Mouse (Mus musculus) forebrain, embryonic 16.5 days (tissue): Measurements from ENCODE around the gene 4930430A15Rik. TPM values are rescaled to one million over a fixed set of nuclear protein-coding genes. Genes with fewer than 3 reads are reported as not detected.

ENCODE experiments used
- ATAC-seq: fragments of 200-750 bp; cut with Nextera tagmentation; 2 replicates; pipeline ENCODE4 v1.8.0; 2017; ENCODE audit warnings: mild to moderate bottlenecking, moderate library complexity
- H3K27ac ChIP-seq: fragments of 300-500 bp; sonication (generic); 2 replicates; pipeline ENCODE4 v1.5.1; 2014; ENCODE audit warnings: low read length, control low read depth
- H3K27me3 ChIP-seq: fragments of 300-500 bp; sonication (generic); replicated peaks from 2 replicates; pipeline ENCODE4 v1.6.1; 2014; ENCODE audit warnings: low read length; ENCODE audit not compliant: control insufficient read depth, insufficient read depth
- H3K36me3 ChIP-seq: fragments of 300-500 bp; sonication (generic); 2 replicates; pipeline ENCODE4 v1.6.1; 2014; ENCODE audit not compliant: control insufficient read depth, insufficient read depth
- H3K4me1 ChIP-seq: fragments of 300-500 bp; sonication (generic); replicated peaks from 2 replicates; pipeline ENCODE4 v1.6.1; 2014; ENCODE audit warnings: low read length; ENCODE audit not compliant: control insufficient read depth, insufficient read depth
- H3K4me2 ChIP-seq: fragments of 300-500 bp; sonication (generic); 2 replicates; pipeline ENCODE4 v1.6.1; 2014; ENCODE audit warnings: mild to moderate bottlenecking, low read length, control low read depth
- H3K4me3 ChIP-seq: fragments of 300-500 bp; sonication (generic); replicated peaks from 2 replicates; pipeline ENCODE4 v1.5.1; 2014; ENCODE audit warnings: mild to moderate bottlenecking, low read length, control low read depth
- H3K9ac ChIP-seq: fragments of 300-500 bp; sonication (generic); replicated peaks from 2 replicates; pipeline ENCODE4 v1.6.1; 2014; ENCODE audit warnings: low read depth, low read length, control low read depth
- H3K9me3 ChIP-seq: fragments of 300-500 bp; sonication (generic); 2 replicates; pipeline ENCODE4 v1.6.1; 2016; ENCODE audit warnings: low read length; ENCODE audit not compliant: control insufficient read depth
- WGBS: fragments of 180-500 bp; shearing (Covaris S2); extraction: QIAGEN DNeasy Blood & Tissue Kit; methylation state at CpG from one replicate; pipeline ENCODE4 v1.1.7; 2014; 5-methylcytosine and 5-hydroxymethylcytosine counted together
- polyA plus RNA-seq: library from polyadenylated mRNA; unstranded; fragments of >200 nt; fragmentation: Nextera tagmentation; extraction: Ambion mirVana; gene quantifications from 2 replicates; pipeline ENCODE4 v1.2.1, GENCODE M21; 2015

The 4930430A15Rik gene
- polyA plus RNA-seq: not detected in 2 replicates

DNA sequence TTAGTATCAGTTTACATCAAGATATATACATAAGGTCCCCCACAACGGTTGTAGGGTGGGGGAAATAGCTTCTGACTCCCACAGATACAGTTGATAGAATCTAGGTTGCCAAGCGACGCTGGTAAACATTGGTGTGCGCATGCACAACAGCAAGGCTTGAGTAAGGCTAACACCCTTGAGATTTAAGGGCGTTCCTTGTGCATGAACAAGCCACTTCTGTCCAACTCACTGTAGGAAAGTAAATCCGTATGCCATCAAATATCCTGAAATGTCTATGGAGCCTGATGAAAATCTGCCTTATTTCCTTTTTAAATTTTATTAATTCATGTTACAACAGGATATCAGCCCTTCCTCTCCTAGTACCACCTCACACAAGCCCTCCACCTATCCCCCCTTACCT lies at the start of gene 4930430A15Rik:
TSS of gene 4930430A15Rik (minus strand) at position 101 of the 400 bp plus-strand sequence.
- ATAC-seq: no peak
- Histone ChIP-seq H3K4me3 (no peak within 1 kb of the TSS), H3K27ac (no peak within 1 kb of the TSS), H3K36me3 (no peaks in the 10 kb centered on the region), H3K27me3 (no peaks in the 10 kb centered on the region), H3K4me2 (no peak within 1 kb of the TSS), H3K4me1 (no peaks in the 10 kb centered on the region), H3K9ac (no peak within 1 kb of the TSS), H3K9me3 (no peaks in the 10 kb centered on the region)
- 88% methylated on average over 6 of the region's 6 CpGs for WGBS

- no peak within 1 kb of the TSS for H3K27ac ChIP-seq
- H3K4me1 ChIP-seq: no peaks in the 10 kb centered on the region
- no peaks in the 10 kb centered on the region for H3K9me3 ChIP-seq
- no peak within 1 kb of the TSS for H3K9ac ChIP-seq
- H3K27me3 ChIP-seq: no peaks in the 10 kb centered on the region
- no peaks in the 10 kb centered on the region for H3K36me3 ChIP-seq
- WGBS: 71% methylated on average over 2 of the region's 2 CpGs
- H3K4me3 ChIP-seq: no peak within 1 kb of the TSS
- H3K4me2 ChIP-seq: no peak within 1 kb of the TSS
- no peak for ATAC-seq
These were observed 44.6 kb upstream of the 4930430A15Rik start, which contains the start of gene Olfr1277 for GRCm38 (mm10) chr2:111274006-111274405. Gene Olfr1277, minus strand, starts transcription at chr2:111274106.

- no peak within 1 kb of the TSS for H3K4me2 ChIP-seq
- no peaks in the 10 kb centered on the region for H3K36me3 ChIP-seq
- no peaks in the 10 kb centered on the region for H3K9me3 ChIP-seq
- no peak within 1 kb of the TSS for H3K4me3 ChIP-seq
- H3K27me3 ChIP-seq: no peaks in the 10 kb centered on the region
- no peak for ATAC-seq
- H3K27ac ChIP-seq: no peak within 1 kb of the TSS
- no peak within 1 kb of the TSS for H3K9ac ChIP-seq
- no peaks in the 10 kb centered on the region for H3K4me1 ChIP-seq
These were observed 24.8 kb upstream of the 4930430A15Rik start, which contains the start of gene Olfr1276 for GRCm38 (mm10) chr2:111254216-111254615. Gene Olfr1276, plus strand, starts transcription at chr2:111254516.

GRCm38 (mm10) chr2:111235186-111235585 lies 5.8 kb upstream of the 4930430A15Rik start, which contains the start of gene Olfr1275:
Gene Olfr1275, minus strand, starts transcription at chr2:111235286.
- 65% methylated on average over 1 of the region's 1 CpGs for WGBS
- Histone ChIP-seq H3K36me3 (no peaks in the 10 kb centered on the region), H3K4me3 (no peak within 1 kb of the TSS), H3K9ac (no peak within 1 kb of the TSS), H3K27me3 (no peaks in the 10 kb centered on the region), H3K4me1 (no peaks in the 10 kb centered on the region), H3K4me2 (no peak within 1 kb of the TSS), H3K9me3 (no peaks in the 10 kb centered on the region), H3K27ac (no peak within 1 kb of the TSS)
- ATAC-seq: no peak

GRCm38 (mm10) chr2:111182068-111182467 lies 47.3 kb downstream of the 4930430A15Rik start:
- H3K27ac ChIP-seq: no peak overlapping the region
- no peak overlapping the region for H3K9ac ChIP-seq
- WGBS: 96% methylated on average over 11 of the region's 11 CpGs
- no peak overlapping the region for H3K4me3 ChIP-seq
- no peaks in the 10 kb centered on the region for H3K27me3 ChIP-seq
- no peaks in the 10 kb centered on the region for H3K4me1 ChIP-seq
- no peak for ATAC-seq
- no peaks in the 10 kb centered on the region for H3K36me3 ChIP-seq
- no peaks in the 10 kb centered on the region for H3K9me3 ChIP-seq
- H3K4me2 ChIP-seq: no peak overlapping the region

DNA sequence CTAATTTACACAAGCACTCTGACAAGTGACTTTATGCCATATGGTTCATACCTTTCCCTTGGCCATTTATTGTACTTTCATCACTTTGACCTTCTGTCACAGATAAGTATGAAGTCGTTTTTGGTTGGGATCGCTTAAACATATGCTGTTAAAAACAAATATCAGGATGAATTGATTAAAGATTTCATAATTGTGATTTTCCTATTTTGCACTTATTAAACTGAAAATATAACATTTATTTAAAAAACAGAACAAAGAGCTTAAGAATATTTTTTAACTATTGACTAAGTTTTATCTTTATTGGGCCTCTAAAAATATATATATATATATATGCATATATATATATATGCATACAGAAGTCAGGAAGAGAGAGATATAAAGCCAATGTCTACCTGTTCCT lies 76.6 kb downstream of the 4930430A15Rik start, which contains the start of gene Gm15130:
TSS of gene Gm15130 (minus strand) at position 101 of the 400 bp plus-strand sequence.
- Histone ChIP-seq H3K36me3 (no peaks in the 10 kb centered on the region), H3K4me2 (no peak within 1 kb of the TSS), H3K9ac (no peak within 1 kb of the TSS), H3K9me3 (no peaks in the 10 kb centered on the region), H3K4me1 (no peaks in the 10 kb centered on the region), H3K4me3 (no peak within 1 kb of the TSS), H3K27ac (no peak within 1 kb of the TSS), H3K27me3 (no peaks in the 10 kb centered on the region)
- no peak for ATAC-seq
- 84% methylated on average over 2 of the region's 2 CpGs for whole genome bisulfite sequencing

GRCm38 (mm10) chr2:111135739-111136138 lies 93.7 kb downstream of the 4930430A15Rik start:
- Histone ChIP-seq H3K4me2 (no peak overlapping the region), H3K27me3 (no peaks in the 10 kb centered on the region), H3K4me3 (no peak overlapping the region), H3K9ac (no peak overlapping the region), H3K4me1 (no peaks in the 10 kb centered on the region), H3K9me3 (no peaks in the 10 kb centered on the region), H3K27ac (no peak overlapping the region), H3K36me3 (no peaks in the 10 kb centered on the region)
- 73% methylated on average over 5 of the region's 5 CpGs for WGBS
- no peak for ATAC-seq

Other genes with a start within 250 kb of the 4930430A15Rik start
- not detected in 2 replicates for gene Gm13941, start 123.6 kb downstream of the 4930430A15Rik start, polyA plus RNA-seq
- not detected in 2 replicates for gene Gm15130, start 76.7 kb downstream of the 4930430A15Rik start, polyA plus RNA-seq
- not detected in 2 replicates for gene Olfr1275, start 5.7 kb upstream of the 4930430A15Rik start, polyA plus RNA-seq
- not detected in 2 replicates for gene Olfr1276, start 24.9 kb upstream of the 4930430A15Rik start, polyA plus RNA-seq
- not detected in 2 replicates for gene Olfr1277, start 44.5 kb upstream of the 4930430A15Rik start, polyA plus RNA-seq
- not detected in 2 replicates for gene Olfr1278, start 60.5 kb upstream of the 4930430A15Rik start, polyA plus RNA-seq
- not detected in 2 replicates for gene Olfr1279, start 71.0 kb upstream of the 4930430A15Rik start, polyA plus RNA-seq
- not detected in 2 replicates for gene Olfr1280, start 84.4 kb upstream of the 4930430A15Rik start, polyA plus RNA-seq
- gene Olfr1281, start 96.9 kb upstream of the 4930430A15Rik start, polyA plus RNA-seq: not detected in 2 replicates
- gene Olfr1282, start 106.5 kb upstream of the 4930430A15Rik start, polyA plus RNA-seq: not detected in 2 replicates
- gene Olfr1283, start 137.2 kb upstream of the 4930430A15Rik start, polyA plus RNA-seq: not detected in 2 replicates
- gene Olfr1284, start 145.9 kb upstream of the 4930430A15Rik start, polyA plus RNA-seq: not detected in 2 replicates
- not detected in 2 replicates for gene Olfr1286, start 193.5 kb upstream of the 4930430A15Rik start, polyA plus RNA-seq
- not detected in 2 replicates for gene Olfr1287, start 219.5 kb upstream of the 4930430A15Rik start, polyA plus RNA-seq
- gene Olfr1288, start 244.5 kb upstream of the 4930430A15Rik start, polyA plus RNA-seq: not detected in 2 replicates